Mouse (Mus musculus) embryonic fibroblast, embryonic 13.5 days (primary cell): ENCODE results near the gene Nme4. TPM values are rescaled to one million over a fixed set of nuclear protein-coding genes. Genes with fewer than 3 reads are reported as not detected.

Experiments
- H3K27ac ChIP-seq: 2 replicates; pipeline ENCODE4 v1.5.1; 2012; ENCODE audit warnings: low read length, control low read depth, inconsistent platforms; ENCODE audit not compliant: insufficient read depth
- H3K4me1 ChIP-seq: 2 replicates; pipeline ENCODE4 v1.6.1; 2011; ENCODE audit warnings: low read length; ENCODE audit not compliant: control insufficient read depth, insufficient read depth
- H3K4me3 ChIP-seq: 2 replicates; pipeline ENCODE4 v1.5.1; 2011; ENCODE audit warnings: mild to moderate bottlenecking, control low read depth, low read length; ENCODE audit not compliant: insufficient read depth
- CTCF ChIP-seq: IDR thresholded peaks from 2 replicates; pipeline ENCODE4 v1.5.1; 2011; ENCODE audit warnings: mild to moderate bottlenecking, control low read depth, low read length, moderate library complexity, borderline replicate concordance; ENCODE audit not compliant: insufficient read depth
- POLR2A ChIP-seq: IDR thresholded peaks from 2 replicates; pipeline ENCODE4 v1.6.1; 2011; ENCODE audit warnings: low read depth, mild to moderate bottlenecking, control low read depth, low read length, moderate library complexity
- polyA plus RNA-seq: library from polyadenylated mRNA; stranded (reverse); fragments of >200 nt; gene quantifications from 2 replicates; pipeline ENCODE4 v1.2.4, GENCODE M21; 2011; ENCODE audit warnings: low read depth; ENCODE audit not compliant: missing spikeins, insufficient read length

Gene Nme4
- polyA plus RNA-seq, 1 experiment = 47.9 TPM

- Histone ChIP-seq H3K4me3 (no peak overlapping the region), H3K27ac (no peak overlapping the region), H3K4me1 (no peaks in the 10 kb centered on the region)
- TF ChIP-seq POLR2A (no peak), CTCF (no peak)
Measured at GRCm38 (mm10) chr17:26098461-26098860, 3.1 kb upstream of the Nme4 start.

GRCm38 (mm10) chr17:26094531-26095110 is 781 bp downstream of the Nme4 start:
- Histone ChIP-seq H3K4me1 (no peaks in the 10 kb centered on the region), H3K4me3 (peak overlapping the region; percentile 49), H3K27ac (no peak overlapping the region)
- TF ChIP-seq CTCF (no peak), POLR2A (no peak; the same call in 1 of the 2 replicates)

- peak; percentile 80; the same call in 1 of the 2 replicates for TF ChIP-seq POLR2A
- TF ChIP-seq CTCF = peak; percentile 45; the same call in 1 of the 2 replicates
- Histone ChIP-seq H3K27ac (peak within 1 kb of the TSS; percentile 39), H3K4me1 (no peaks in the 10 kb centered on the region), H3K4me3 (peak within 1 kb of the TSS; percentile 55)
Measured at GRCm38 (mm10) chr17:26089905-26090632, 5.3 kb downstream of the Nme4 start, which contains the start of gene Decr2. Gene Decr2 (minus strand): TSS chr17:26090337.

- Histone ChIP-seq H3K4me1 (no peaks in the 10 kb centered on the region), H3K27ac (no peak overlapping the region), H3K4me3 (no peak overlapping the region)
- TF ChIP-seq CTCF (no peak), POLR2A (no peak)
Measured at GRCm38 (mm10) chr17:26087059-26087564, 8.3 kb downstream of the Nme4 start.

GRCm38 (mm10) chr17:26080867-26081266 is 14.5 kb downstream of the Nme4 start:
- Histone ChIP-seq H3K4me3 (no peak overlapping the region), H3K27ac (no peak overlapping the region), H3K4me1 (no peaks in the 10 kb centered on the region)
- TF ChIP-seq CTCF = no peak
- no peak for TF ChIP-seq POLR2A

GRCm38 (mm10) chr17:26078851-26079250 is 16.6 kb downstream of the Nme4 start:
- no peaks in the 10 kb centered on the region for H3K4me1 ChIP-seq
- no peak overlapping the region for H3K4me3 ChIP-seq
- H3K27ac ChIP-seq = no peak overlapping the region
- TF ChIP-seq POLR2A = no peak
- no peak for TF ChIP-seq CTCF

- no peak for TF ChIP-seq POLR2A
- no peak for TF ChIP-seq CTCF
- no peak overlapping the region for H3K27ac ChIP-seq
Measured at GRCm38 (mm10) chr17:26075246-26075645, 20.2 kb downstream of the Nme4 start.

GRCm38 (mm10) chr17:26070136-26070535 is 25.3 kb downstream of the Nme4 start:
- no peak overlapping the region for H3K27ac ChIP-seq
- TF ChIP-seq CTCF (no peak), POLR2A (no peak)
- peaks cover 3% of the 10 kb centered on the region; the same call in 1 of the 2 replicates for H3K4me1 ChIP-seq
- peak overlapping the region; percentile 60 for H3K4me3 ChIP-seq

More at GRCm38 (mm10) chr17:26075246-26075645, 20.2 kb downstream of the Nme4 start:
- H3K4me1 ChIP-seq = no peaks in the 10 kb centered on the region
- H3K4me3 ChIP-seq = no peak overlapping the region

GRCm38 (mm10) chr17:26068831-26069739 is 26.3 kb downstream of the Nme4 start, which contains the start of gene Rab11fip3:
Gene Rab11fip3 (minus strand): TSS chr17:26069555.
- H3K4me3 ChIP-seq = peak within 1 kb of the TSS; percentile 60
- peak; percentile 97 for TF ChIP-seq POLR2A
- no peak for TF ChIP-seq CTCF
- peaks cover 3% of the 10 kb centered on the region; the same call in 1 of the 2 replicates for H3K4me1 ChIP-seq
- H3K27ac ChIP-seq = no peak within 1 kb of the TSS
